Mouse (Mus musculus) heart, postnatal 0 days (tissue): ENCODE results near the gene Unc80.

Source experiments
- CTCF ChIP-seq: IDR thresholded peaks from 2 replicates; pipeline ENCODE4 v1.5.1; 2016; ENCODE audit warnings: antibody characterized with exemption, control low read depth, low read depth
- EP300 ChIP-seq: IDR thresholded peaks from 2 replicates; pipeline ENCODE4 v1.6.1; 2016; ENCODE audit warnings: antibody characterized with exemption, low read depth

DNA sequence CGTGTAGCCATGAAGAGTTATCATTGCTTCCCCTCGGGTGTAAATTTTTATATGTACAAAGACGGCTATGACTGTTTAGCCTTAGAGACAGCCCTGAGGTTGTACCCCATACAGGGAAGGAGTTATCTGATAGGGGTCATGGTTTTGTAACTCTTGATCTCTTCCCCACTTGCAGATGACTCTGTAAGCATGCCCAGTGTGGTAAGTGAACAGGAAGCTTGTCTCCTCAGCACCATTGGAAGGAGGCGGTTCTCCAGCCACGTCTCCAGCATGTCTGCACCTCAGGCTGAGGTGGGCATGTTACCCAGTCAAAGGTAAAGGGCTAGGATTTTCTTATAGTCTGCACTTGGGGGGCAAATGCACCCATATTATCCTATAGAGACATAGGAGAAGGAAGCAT, 214.8 kb downstream of the Unc80 start:
- TF ChIP-seq CTCF (no peak), EP300 (no peak)
